Comparison of ENCODE assay signal across 16 mouse cellular contexts in genomic region chr10:60289216-60289615, GRCm38 (mm10). TPM values are rescaled to one million over a fixed set of nuclear protein-coding genes. Genes with fewer than 3 reads are reported as not detected.
DNase-seq lines count a peak whose midpoint lies in the region; ATAC-seq and TF ChIP-seq lines count a peak whose summit lies in the region.
"Had no signal": no experiment of that assay in that cellular context is flagged by ENCODE, and none has a peak within 500 bp of the region (broad histone marks: within the 10 kb centered on the region; RNA-seq: fewer than 3 reads in every experiment).

No protein-coding gene starts in this region.

- peaks cover 28% of the 10 kb centered on the region for H3K4me1 ChIP-seq in lung, adult 2 months (ENCODE audit: control insufficient read depth, insufficient read depth, low read length)
- H3K4me1 ChIP-seq in bone marrow macrophage, adult 2 months (ENCODE audit: control insufficient read depth, insufficient read depth, low read length), result peaks cover 56% of the 10 kb centered on the region
- H3K4me1 ChIP-seq in lung, embryonic 16.5 days (replicated peaks; ENCODE audit: control insufficient read depth, insufficient read depth, low read length), result peaks cover 37% of the 10 kb centered on the region
- H3K4me1 ChIP-seq in stomach, postnatal 0 days (replicated peaks; ENCODE audit: control insufficient read depth, insufficient read depth), result peaks cover 22% of the 10 kb centered on the region
- H3K4me1 ChIP-seq in midbrain, postnatal 0 days (ENCODE audit: insufficient read depth, low read length), result peaks cover 25% of the 10 kb centered on the region

- H3K27me3 ChIP-seq in lung, embryonic 16.5 days (ENCODE audit: control insufficient read depth, insufficient read depth, low read depth, low read length), result peaks cover 26% of the 10 kb centered on the region
- no peaks in the 10 kb centered on the region for H3K27me3 ChIP-seq in stomach, postnatal 0 days (ENCODE audit: control insufficient read depth, insufficient read depth, low read length)
- no peaks in the 10 kb centered on the region for H3K27me3 ChIP-seq in midbrain, postnatal 0 days (ENCODE audit: insufficient read depth, low read length)
- H3K27me3 ChIP-seq: heart, embryonic 15.5 days; neural tube, embryonic 12.5 days; Patski had no signal

- no peak for TF ChIP-seq CTCF in lung, adult 2 months (IDR thresholded peaks at IDR 0.05; ENCODE audit: insufficient read depth, low read length)
- no peak for TF ChIP-seq CTCF in bone marrow macrophage, adult 2 months (IDR thresholded peaks at IDR 0.05; ENCODE audit: low read depth, low read length)
- TF ChIP-seq CTCF in stomach, postnatal 0 days (IDR thresholded peaks at IDR 0.05; ENCODE audit: low read depth), result no peak
- no peak for TF ChIP-seq CTCF in midbrain, postnatal 0 days (IDR thresholded peaks at IDR 0.05)

- ATAC-seq in lung, embryonic 16.5 days (ENCODE audit: low read depth), result peak; percentile 50
- ATAC-seq in stomach, postnatal 0 days (ENCODE audit: low FRiP score, low TSS enrichment), result no peak
- ATAC-seq in midbrain, postnatal 0 days (ENCODE audit: low FRiP score), result no peak
- ATAC-seq: Patski had no signal

- H3K4me3 ChIP-seq in lung, adult 2 months (replicated peaks; ENCODE audit: extremely low read depth, low read depth, low read length), result no peak overlapping the region
- H3K4me3 ChIP-seq in bone marrow macrophage, adult 2 months (ENCODE audit: insufficient read depth, low read length), result peak overlapping the region; percentile 13
- H3K4me3 ChIP-seq in lung, embryonic 16.5 days (ENCODE audit: low read length), result no peak overlapping the region
- no peak overlapping the region for H3K4me3 ChIP-seq in stomach, postnatal 0 days (ENCODE audit: low read depth, low read length)
- H3K4me3 ChIP-seq in midbrain, postnatal 0 days (ENCODE audit: low read depth, low read length), result no peak overlapping the region
- H3K4me3 ChIP-seq: heart, embryonic 15.5 days; lung, embryonic 15.5 days; neural tube, embryonic 12.5 days had no signal

- no peak for TF ChIP-seq EP300 in stomach, postnatal 0 days (optimal IDR thresholded peaks at IDR 0.05)

- H3K9me3 ChIP-seq in lung, embryonic 16.5 days (ENCODE audit: control insufficient read depth, low read length), result no peaks in the 10 kb centered on the region
- no peaks in the 10 kb centered on the region for H3K9me3 ChIP-seq in stomach, postnatal 0 days (ENCODE audit: control insufficient read depth, low read length)
- no peaks in the 10 kb centered on the region for H3K9me3 ChIP-seq in midbrain, postnatal 0 days (ENCODE audit: low read length)
- H3K9me3 ChIP-seq: heart, embryonic 15.5 days; lung, embryonic 15.5 days; neural tube, embryonic 12.5 days had no signal

- TF ChIP-seq POLR2A in lung, adult 2 months (IDR thresholded peaks at IDR 0.05; ENCODE audit: borderline replicate concordance, extremely low read depth, low read depth, low read length), result no peak
- TF ChIP-seq POLR2A in bone marrow macrophage, adult 2 months (IDR thresholded peaks at IDR 0.05; ENCODE audit: borderline replicate concordance, low read depth, low read length), result no peak

- 60% methylated on average over 8 of the region's 8 CpGs for WGBS in lung, adult 2 months
- WGBS in lung, embryonic 16.5 days, result 58% methylated on average over 8 of the region's 8 CpGs
- 62% methylated on average over 8 of the region's 8 CpGs for WGBS in stomach, postnatal 0 days
- WGBS in midbrain, postnatal 0 days, result 84% methylated on average over 8 of the region's 8 CpGs

- peak overlapping the region; percentile 35 for H3K27ac ChIP-seq in bone marrow macrophage, adult 2 months (ENCODE audit: insufficient read depth, low read depth, low read length)
- no peak overlapping the region for H3K27ac ChIP-seq in lung, embryonic 16.5 days (ENCODE audit: low read length)
- peak overlapping the region; percentile 45; the same call in 1 of the 2 replicates for H3K27ac ChIP-seq in stomach, postnatal 0 days (replicated peaks)
- H3K27ac ChIP-seq in midbrain, postnatal 0 days (ENCODE audit: low read depth, low read length), result no peak overlapping the region
- H3K27ac ChIP-seq: lung, embryonic 15.5 days; neural tube, embryonic 12.5 days had no signal

- no peak overlapping the region for H3K4me2 ChIP-seq in lung, embryonic 16.5 days (ENCODE audit: low read depth, low read length)
- H3K4me2 ChIP-seq in stomach, postnatal 0 days (replicated peaks; ENCODE audit: low read depth), result no peak overlapping the region
- H3K4me2 ChIP-seq in midbrain, postnatal 0 days (ENCODE audit: low read depth, low read length, poor library complexity, severe bottlenecking), result no peak overlapping the region
- H3K4me2 ChIP-seq: heart, embryonic 15.5 days; lung, embryonic 15.5 days; neural tube, embryonic 12.5 days had no signal

- intact Hi-C loops in gastrocnemius, postnatal 14 days (cut with DNase I; ENCODE audit: low total_unique reads), result no loop called here

- peaks cover 8% of the 10 kb centered on the region for H3K36me3 ChIP-seq in lung, embryonic 16.5 days (ENCODE audit: control insufficient read depth, insufficient read depth, low read length)
- H3K36me3 ChIP-seq in stomach, postnatal 0 days (ENCODE audit: control insufficient read depth, insufficient read depth, low read length), result peaks cover 10% of the 10 kb centered on the region
- H3K36me3 ChIP-seq in midbrain, postnatal 0 days (ENCODE audit: insufficient read depth, low read length), result peaks cover 15% of the 10 kb centered on the region

- H3K9ac ChIP-seq in lung, embryonic 16.5 days (ENCODE audit: low read length), result no peak overlapping the region
- H3K9ac ChIP-seq in stomach, postnatal 0 days (ENCODE audit: low read length), result no peak overlapping the region
- no peak overlapping the region for H3K9ac ChIP-seq in midbrain, postnatal 0 days (replicated peaks; ENCODE audit: low read length, poor library complexity, severe bottlenecking)
- H3K9ac ChIP-seq: lung, embryonic 15.5 days; neural tube, embryonic 12.5 days had no signal

- DNase-seq in lung, adult 18-20 months, result peak; percentile 63 to 65
- no peak for DNase-seq in lung, adult 2 months
- DNase-seq in stomach, postnatal 0 days (ENCODE audit: low spot score), result no peak
- no peak for DNase-seq in midbrain, postnatal 0 days (ENCODE audit: low spot score)
- no peak for DNase-seq in layer of hippocampus, postnatal 25 days (ENCODE audit: extremely low spot score in 1 of 2, low spot score in 1 of 2)
- DNase-seq in gastrocnemius, postnatal 14 days, result no peak
- DNase-seq: cerebellum, postnatal 10 days; kidney, adult 18-20 months; layer of hippocampus, postnatal 36 days; right cerebral cortex, adult 18-20 months had no signal

RNA-seq across cellular contexts. Expression of gene Psap, which starts 11.8 kb away (rescaled TPM):
- polyA plus RNA-seq in lung, adult 2 months (2012; rRNA removed), result 993 and 1,289 TPM in 2 replicates
- 4,392 and 4,568 TPM in 2 replicates for polyA plus RNA-seq in bone marrow macrophage, adult 2 months (2012; ENCODE audit: insufficient read depth, insufficient read length, missing spikeins)
- 131 and 132 TPM in 2 replicates for polyA plus RNA-seq in lung, embryonic 16.5 days (2015; fragmentation: Nextera tagmentation; extraction: Ambion mirVana)
- 128 and 129 TPM in 2 replicates for polyA plus RNA-seq in stomach, postnatal 0 days (2015; fragmentation: Nextera tagmentation; extraction: Ambion mirVana)
- total RNA-seq in midbrain, postnatal 0 days (2014; rRNA removed), result 714 and 811 TPM in 2 replicates
- 272 and 300 TPM in 2 replicates for polyA plus RNA-seq in midbrain, postnatal 0 days (2015; fragmentation: Nextera tagmentation; extraction: Ambion mirVana)
- total RNA-seq in layer of hippocampus, postnatal 25 days (2021), result 1,000 to 10,000 TPM; 1,375 to 1,496 TPM
- 100 to 1,000 TPM; 419 to 467 TPM for total RNA-seq in gastrocnemius, postnatal 14 days (2021)

RNA-seq across cellular contexts. Expression of gene Vsir, which starts 57.4 kb away (rescaled TPM):
- 87.9 and 105 TPM in 2 replicates for polyA plus RNA-seq in lung, adult 2 months (2012; rRNA removed)
- 536 and 666 TPM in 2 replicates for polyA plus RNA-seq in bone marrow macrophage, adult 2 months (2012; ENCODE audit: insufficient read depth, insufficient read length, missing spikeins)
- 5.8 and 8.9 TPM in 2 replicates for polyA plus RNA-seq in lung, embryonic 16.5 days (2015; fragmentation: Nextera tagmentation; extraction: Ambion mirVana)
- polyA plus RNA-seq in stomach, postnatal 0 days (2015; fragmentation: Nextera tagmentation; extraction: Ambion mirVana), result 4.2 and 4.3 TPM in 2 replicates
- total RNA-seq in midbrain, postnatal 0 days (2014; rRNA removed), result 5.9 and 15.8 TPM in 2 replicates
- polyA plus RNA-seq in midbrain, postnatal 0 days (2015; fragmentation: Nextera tagmentation; extraction: Ambion mirVana), result 3.4 and 3.7 TPM in 2 replicates
- total RNA-seq in layer of hippocampus, postnatal 25 days (2021), result 10 to 100 TPM; 25.2 to 25.9 TPM
- total RNA-seq in gastrocnemius, postnatal 14 days (2021), result 10 to 100 TPM; 12.9 to 14.7 TPM

Comparison
In these comparisons a context has a peak if more than half of its experiments do, and no peak if none do; other contexts are left out.
1. DNase-seq: peak in lung, adult 18-20 months (2 of 2); none in lung, adult 2 months (single experiment), stomach, postnatal 0 days (single experiment), midbrain, postnatal 0 days (single experiment), layer of hippocampus, postnatal 25 days (0 of 2) and gastrocnemius, postnatal 14 days (single experiment).
2. H3K27ac ChIP-seq: peak in bone marrow macrophage, adult 2 months (single experiment) and stomach, postnatal 0 days (single experiment); none in lung, embryonic 16.5 days (single experiment) and midbrain, postnatal 0 days (single experiment).